Mouse (Mus musculus): ENCODE measurements around the gene Tpgs1.
"Not testable (repeated sequence)": the region's sequence is repeated elsewhere in the genome, so short reads cannot be mapped to it uniquely, and the experiment has no call there.

Gene Tpgs1

GRCm38 (mm10) chr10:79693580-79694378 lies 24.6 kb downstream of the Tpgs1 start:
- no peak for DNase-seq

GRCm38 (mm10) chr10:79694379-79694655 lies 25.1 kb downstream of the Tpgs1 start:
- DNase-seq = no peak

GRCm38 (mm10) chr10:79695231-79696128 lies 26.3 kb downstream of the Tpgs1 start:
- DNase-seq = peak; percentile 53 to 77

DNA sequence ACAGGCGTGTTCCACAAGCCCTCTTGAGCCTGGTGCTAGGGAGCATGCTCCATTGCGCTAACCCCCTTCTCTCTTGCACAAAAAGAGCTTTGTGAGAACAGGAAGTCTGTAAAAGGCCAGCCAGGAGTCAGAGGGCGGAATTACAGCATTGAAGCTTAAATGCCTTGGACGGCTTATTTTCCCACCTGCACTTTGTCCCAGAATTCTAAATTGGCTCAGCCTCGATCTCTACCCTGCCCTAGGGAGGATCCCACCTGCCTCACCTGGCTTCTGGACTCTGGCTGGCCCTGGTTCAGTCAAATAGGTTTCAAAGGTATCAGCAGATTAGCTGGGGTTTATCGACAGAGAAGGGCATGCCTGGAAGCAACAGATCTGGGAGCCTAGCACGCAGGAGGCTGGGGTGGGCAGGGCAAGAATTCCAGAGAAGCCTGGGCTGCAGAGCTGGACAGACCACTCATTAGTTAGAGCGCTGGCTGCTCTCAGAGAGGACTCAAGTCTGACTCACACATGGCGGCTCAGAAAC lies 27.0 kb downstream of the Tpgs1 start:
- DNase-seq = no peak

DNA sequence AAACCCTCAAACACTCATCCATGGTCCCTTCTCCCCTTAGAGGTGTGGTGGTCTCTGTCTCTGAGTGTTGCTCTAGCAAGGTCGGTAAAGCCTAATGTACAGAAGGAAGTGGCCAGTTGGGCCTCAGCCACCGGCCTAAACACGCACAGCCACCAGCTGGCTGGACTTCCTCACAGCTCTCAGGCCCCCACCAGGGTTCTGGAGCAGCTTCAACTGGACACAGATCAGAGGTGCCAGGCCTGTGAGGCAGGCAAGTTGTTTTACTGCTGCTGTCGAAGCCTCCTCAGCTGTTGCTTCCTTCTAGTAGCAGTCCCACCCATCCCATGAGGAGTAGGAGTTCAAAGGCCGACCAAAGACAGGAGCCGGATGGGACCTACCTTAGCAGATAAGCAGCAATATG lies 28.7 kb downstream of the Tpgs1 start:
- no peak for DNase-seq

DNA sequence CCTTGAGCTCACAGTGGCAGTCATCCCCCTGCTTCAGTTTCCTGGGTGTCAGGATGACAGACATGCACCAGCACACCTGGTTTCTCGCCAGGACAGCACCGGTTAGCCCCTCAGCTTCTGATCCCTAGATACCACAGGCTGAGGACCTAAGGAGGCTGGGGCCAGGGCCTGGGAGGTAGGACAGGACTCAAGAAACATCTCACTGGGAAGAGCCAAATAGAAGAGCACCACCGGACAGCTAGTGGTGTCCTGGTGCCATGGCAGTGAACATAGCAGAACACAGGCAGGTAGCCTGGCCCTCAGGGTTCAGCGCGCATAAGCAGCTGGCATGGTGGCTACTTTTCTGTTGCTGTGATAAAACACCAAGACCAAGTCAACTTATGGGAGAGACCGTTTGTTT lies 29.3 kb downstream of the Tpgs1 start:
- no peak for DNase-seq

DNA sequence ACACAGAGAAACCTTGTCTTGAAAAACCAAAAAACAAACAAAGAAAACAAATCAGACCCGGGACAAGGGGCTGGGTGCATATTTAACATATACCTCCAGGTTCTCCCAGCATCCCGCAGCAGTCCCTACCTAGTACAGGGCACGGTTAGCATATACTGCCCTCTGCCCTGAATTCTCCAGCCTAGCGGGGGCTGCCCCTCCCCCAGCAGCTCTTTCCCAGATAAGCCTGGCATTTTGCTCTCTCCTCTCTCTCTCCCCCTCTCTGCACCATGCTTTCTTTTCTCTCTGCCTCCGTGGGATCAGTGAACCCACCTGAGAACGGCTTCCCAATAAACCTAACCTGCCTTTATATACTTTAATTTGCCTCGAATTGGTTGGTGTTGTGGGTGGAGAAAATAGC lies 31.5 kb downstream of the Tpgs1 start:
- no peak for DNase-seq

DNA sequence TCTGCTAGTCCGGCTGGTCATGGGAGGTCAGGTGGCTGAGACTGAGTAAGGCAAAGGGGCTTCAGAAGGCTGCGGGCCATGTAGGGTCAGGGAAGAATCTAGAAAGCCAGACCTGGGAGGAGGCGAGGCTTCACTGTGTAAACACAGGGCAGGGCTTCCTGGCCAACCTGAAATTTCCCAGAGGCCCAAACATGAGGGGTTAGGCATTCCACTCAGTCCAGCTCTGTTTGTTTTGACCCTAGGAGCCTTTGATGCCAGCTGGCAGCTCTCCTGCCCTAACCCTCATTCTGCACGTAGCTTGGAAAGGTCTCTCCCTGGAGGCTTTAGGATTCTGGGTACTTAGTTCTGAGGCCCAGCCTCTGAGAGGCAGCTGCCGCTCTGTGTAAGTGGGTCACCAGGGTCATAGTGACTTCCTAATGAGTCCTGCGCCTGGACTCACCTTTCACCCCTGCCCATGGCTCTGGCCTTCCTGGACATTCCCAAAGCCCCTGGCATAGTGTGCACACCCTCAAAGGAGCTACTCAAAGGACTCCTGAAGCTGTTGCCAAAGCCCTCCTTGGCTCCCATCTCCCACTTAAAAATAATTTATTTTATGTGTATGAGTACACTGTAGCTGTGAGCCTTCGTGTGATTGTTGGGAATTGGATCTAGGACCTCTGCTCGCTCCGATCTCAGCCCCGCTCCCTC lies 32.4 kb downstream of the Tpgs1 start:
- DNase-seq = no peak

- DNase-seq = not testable (repeated sequence)
Measured at GRCm38 (mm10) chr10:79702970-79703369, 33.8 kb downstream of the Tpgs1 start.

- no peak for DNase-seq
Measured at GRCm38 (mm10) chr10:79703541-79703940, 34.4 kb downstream of the Tpgs1 start.

DNA sequence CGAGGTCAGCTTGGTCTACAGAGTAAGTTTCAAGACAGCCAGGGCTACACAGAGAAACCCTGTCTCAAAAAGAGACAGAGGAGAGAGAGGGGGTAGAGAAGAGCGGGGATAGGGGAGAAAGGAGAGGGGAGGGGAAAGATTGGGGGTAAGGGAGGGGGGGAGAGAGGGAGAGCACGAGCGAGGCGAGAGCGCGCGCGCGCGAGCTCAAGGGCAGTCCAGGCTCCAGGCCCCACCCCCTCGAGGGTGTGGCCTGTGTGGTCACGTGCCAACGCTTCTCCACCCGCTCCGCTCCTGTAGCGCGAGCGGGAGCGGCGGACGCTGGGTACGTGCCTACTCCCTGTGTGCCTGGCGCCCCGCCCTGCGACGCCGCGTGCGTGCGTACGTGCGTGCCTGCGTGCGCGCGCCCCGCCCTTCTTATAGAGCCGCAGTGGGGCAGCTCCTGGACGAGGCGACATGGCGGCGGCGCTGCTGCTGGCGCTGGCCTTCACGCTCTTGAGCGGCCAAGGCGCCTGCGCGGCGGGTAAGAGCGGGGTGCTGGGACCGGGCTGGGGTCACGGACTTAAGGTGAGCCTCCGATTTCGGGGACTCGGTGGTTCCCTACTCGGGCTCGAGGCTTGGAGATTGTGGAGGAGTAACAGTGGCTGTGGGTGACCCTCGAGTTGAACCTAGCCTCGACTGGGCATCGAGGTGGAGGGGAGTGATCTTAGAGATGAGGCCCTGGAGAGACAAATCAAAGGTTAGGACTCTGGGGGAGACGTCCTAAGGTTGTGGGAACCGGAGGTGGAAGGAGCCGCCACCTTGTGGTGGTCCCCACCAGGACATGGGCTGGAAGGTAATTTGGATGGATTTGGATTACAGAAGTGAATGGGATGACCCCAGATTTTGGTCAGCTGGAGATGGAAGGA lies 35.1 kb downstream of the Tpgs1 start, which contains the start of gene Bsg:
Bsg (plus strand) TSS at position 427 of the 905 bp plus-strand sequence.
- peak; percentile 97 to 98 for DNase-seq

GRCm38 (mm10) chr10:79704970-79705360 lies 35.8 kb downstream of the Tpgs1 start:
- no peak for DNase-seq

GRCm38 (mm10) chr10:79705951-79706350 lies 36.8 kb downstream of the Tpgs1 start:
- no peak for DNase-seq

DNA sequence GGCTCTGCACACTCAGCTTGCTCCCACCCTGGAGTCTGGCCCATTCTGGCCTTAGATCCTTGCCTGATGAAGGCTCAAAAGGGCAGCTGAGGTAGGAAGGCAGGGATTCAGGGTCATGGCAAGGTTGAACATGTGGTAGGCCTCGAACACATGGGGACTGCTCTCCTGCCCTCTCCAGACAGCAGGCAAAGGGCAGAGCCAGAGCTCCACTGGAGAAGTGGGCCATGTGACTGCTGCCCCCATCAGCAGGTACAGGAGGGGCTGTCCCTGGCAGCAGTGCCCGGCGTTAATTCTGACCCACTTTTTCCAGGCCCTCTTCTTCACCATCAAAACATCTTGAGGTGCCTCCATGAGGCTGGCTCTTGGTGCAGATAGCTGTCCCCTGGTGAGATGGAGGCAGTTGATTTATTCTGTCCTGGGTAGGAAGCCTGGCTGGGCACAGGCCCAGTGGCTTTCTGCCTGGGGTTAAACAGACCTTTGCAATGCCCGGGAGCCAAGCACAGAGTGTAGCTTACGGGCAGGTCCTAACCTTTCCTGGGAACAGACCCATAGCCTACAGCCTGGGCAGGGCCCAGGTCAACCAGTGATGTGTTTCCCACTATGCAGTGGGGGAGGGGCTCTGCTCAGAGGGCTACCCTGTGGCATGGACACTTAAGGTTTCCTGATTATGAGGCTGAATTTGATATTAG lies 37.4 kb downstream of the Tpgs1 start:
- DNase-seq = no peak

- DNase-seq = no peak
Measured at GRCm38 (mm10) chr10:79707162-79707561, 38.0 kb downstream of the Tpgs1 start.

DNA sequence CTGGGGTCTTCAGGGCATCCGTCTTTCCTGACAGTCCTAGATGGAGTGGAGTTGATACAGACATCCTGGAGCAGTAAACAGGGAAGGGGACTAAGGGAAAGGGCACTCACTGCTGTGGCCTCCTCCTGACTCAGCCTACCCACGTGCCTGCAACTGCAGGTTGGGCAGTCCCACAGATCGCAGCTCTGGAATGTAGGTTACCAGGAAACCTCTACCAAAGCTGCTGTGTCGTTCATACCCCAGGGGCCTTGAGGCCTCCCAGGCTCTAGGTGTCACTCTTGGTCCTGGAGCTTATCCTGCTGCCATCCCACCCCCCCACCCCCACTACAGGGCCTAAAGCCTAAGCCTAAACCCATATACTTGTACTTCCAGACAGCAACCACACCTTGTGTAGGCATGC lies 38.6 kb downstream of the Tpgs1 start:
- DNase-seq = no peak

DNA sequence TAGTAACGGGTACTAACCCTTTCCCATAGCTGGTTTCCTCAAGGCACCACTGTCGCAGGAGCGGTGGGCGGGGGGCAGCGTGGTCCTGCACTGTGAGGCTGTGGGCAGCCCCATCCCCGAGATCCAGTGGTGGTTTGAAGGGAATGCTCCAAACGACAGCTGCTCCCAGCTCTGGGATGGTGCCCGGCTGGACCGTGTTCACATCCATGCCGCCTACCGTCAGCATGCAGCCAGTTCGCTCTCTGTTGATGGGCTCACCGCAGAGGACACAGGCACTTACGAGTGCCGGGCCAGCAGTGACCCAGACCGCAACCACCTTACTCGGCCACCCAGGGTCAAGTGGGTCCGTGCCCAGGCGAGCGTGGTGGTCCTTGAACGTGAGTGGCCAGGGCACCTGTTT lies 39.5 kb downstream of the Tpgs1 start:
- no peak for DNase-seq

DNA sequence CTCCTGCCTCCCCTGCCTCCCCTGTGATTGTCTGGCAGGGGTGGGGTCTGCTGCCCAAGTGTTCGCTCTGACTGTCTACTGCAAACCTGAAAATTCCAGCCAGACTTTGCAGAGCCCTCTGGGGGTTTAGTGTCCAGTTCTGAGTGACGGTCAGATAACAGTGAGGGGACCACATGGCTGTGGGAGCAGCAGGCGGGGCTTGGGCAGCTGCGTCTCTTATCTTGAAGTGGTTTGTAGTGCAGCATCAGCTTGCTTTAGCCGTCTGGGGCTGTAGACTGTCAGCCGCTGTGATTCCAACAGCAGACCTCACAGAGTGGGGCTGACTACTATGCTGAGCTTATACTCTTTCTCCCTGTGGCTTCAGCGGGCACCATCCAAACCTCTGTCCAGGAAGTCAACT lies 40.1 kb downstream of the Tpgs1 start:
- no peak for DNase-seq

- no peak for DNase-seq
Measured at GRCm38 (mm10) chr10:79712029-79712428, 42.9 kb downstream of the Tpgs1 start.

- DNase-seq = peak; percentile 41 to 73
Measured at GRCm38 (mm10) chr10:79712499-79713126, 43.4 kb downstream of the Tpgs1 start.

GRCm38 (mm10) chr10:79713163-79713562 lies 44.0 kb downstream of the Tpgs1 start:
- DNase-seq = no peak

Measured in spleen, adult 18-20 months (tissue).